Mouse (Mus musculus) cerebellum, adult 2 months (tissue): ENCODE data around the gene Lmbrd2.

Source experiments
- CTCF ChIP-seq: fragments of 200-500 bp; IDR thresholded peaks from 2 replicates; pipeline ENCODE4 v1.5.1; 2011; ENCODE audit warnings: low read depth, mild to moderate bottlenecking, control low read depth, low read length, moderate library complexity, borderline replicate concordance; ENCODE audit not compliant: insufficient read depth
- POLR2A ChIP-seq: fragments of 200-500 bp; IDR thresholded peaks from 2 replicates; pipeline ENCODE4 v1.6.1; 2011; ENCODE audit warnings: low read length, control low read depth, borderline replicate concordance; ENCODE audit not compliant: insufficient read depth

DNA sequence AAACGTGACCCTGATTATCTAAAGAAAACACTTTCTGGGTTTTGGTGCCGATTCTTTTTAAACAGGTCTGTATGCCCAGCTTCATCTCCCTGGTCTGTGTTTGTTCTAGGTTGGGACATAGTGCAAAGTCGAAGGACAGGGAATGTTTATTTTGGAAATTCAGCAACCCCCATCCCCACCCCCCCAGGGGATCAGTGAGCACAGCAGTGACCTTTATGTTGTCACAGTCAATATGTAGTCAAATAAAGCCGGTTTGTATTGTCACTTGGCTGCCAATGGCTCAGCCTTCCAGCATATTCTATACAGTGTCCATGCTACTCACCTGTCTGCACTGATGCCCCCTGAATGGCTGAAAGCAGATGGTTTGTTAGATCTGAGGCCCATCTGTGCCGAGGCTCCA is 25.8 kb upstream of the Lmbrd2 start:
- no peak for TF ChIP-seq POLR2A
- no peak for TF ChIP-seq CTCF
